Mouse (Mus musculus): ENCODE data around the gene Spata20. TPM values are rescaled to one million over a fixed set of nuclear protein-coding genes. Genes with fewer than 3 reads are reported as not detected.
A peak's percentile ranks its signal among the peaks of the same experiment; 100 is the strongest.

Gene Spata20
- polyA plus RNA-seq, 1 experiment: 1,087 TPM

GRCm38 (mm10) chr11:94482738-94483137 is 3.2 kb downstream of the Spata20 start:
- Histone ChIP-seq H3K4me3 (ENCODE audit: control insufficient read depth, low read depth, low read length) (peak overlapping the region; percentile 57), H3K27me3 (ENCODE audit: control insufficient read depth, insufficient read depth, low read length) (no peaks in the 10 kb centered on the region), H3K4me1 (ENCODE audit: control insufficient read depth, insufficient read depth, low read length) (peaks cover 5% of the 10 kb centered on the region), H3K36me3 (ENCODE audit: control insufficient read depth, insufficient read depth, low read length) (no peaks in the 10 kb centered on the region), H3K27ac (ENCODE audit: control insufficient read depth, insufficient read depth, low read depth, low read length) (no peak overlapping the region)
- TF ChIP-seq POLR2A (IDR thresholded peaks at IDR 0.05; ENCODE audit: control insufficient read depth, low read depth, low read length) (no peak), CTCF (IDR thresholded peaks at IDR 0.05; ENCODE audit: control insufficient read depth, insufficient read depth, insufficient replicate concordance, low read depth, low read length) (no peak)

GRCm38 (mm10) chr11:94481963-94482362 is 4.0 kb downstream of the Spata20 start:
- peak overlapping the region; percentile 35 for H3K4me3 ChIP-seq (ENCODE audit: control insufficient read depth, low read depth, low read length)
- no peak overlapping the region for H3K27ac ChIP-seq (ENCODE audit: control insufficient read depth, insufficient read depth, low read depth, low read length)
- H3K27me3 ChIP-seq (ENCODE audit: control insufficient read depth, insufficient read depth, low read length): no peaks in the 10 kb centered on the region
- H3K4me1 ChIP-seq (ENCODE audit: control insufficient read depth, insufficient read depth, low read length): peaks cover 5% of the 10 kb centered on the region
- TF ChIP-seq CTCF (IDR thresholded peaks at IDR 0.05; ENCODE audit: control insufficient read depth, insufficient read depth, insufficient replicate concordance, low read depth, low read length) (no peak), POLR2A (IDR thresholded peaks at IDR 0.05; ENCODE audit: control insufficient read depth, low read depth, low read length) (no peak)
- no peaks in the 10 kb centered on the region for H3K36me3 ChIP-seq (ENCODE audit: control insufficient read depth, insufficient read depth, low read length)

- no peaks in the 10 kb centered on the region for H3K27me3 ChIP-seq (ENCODE audit: control insufficient read depth, insufficient read depth, low read length)
- no peak overlapping the region for H3K27ac ChIP-seq (ENCODE audit: control insufficient read depth, insufficient read depth, low read depth, low read length)
These were observed 5.6 kb downstream of the Spata20 start for GRCm38 (mm10) chr11:94480382-94480781.

GRCm38 (mm10) chr11:94477651-94478050 is 8.3 kb downstream of the Spata20 start:
- H3K4me1 ChIP-seq (ENCODE audit: control insufficient read depth, insufficient read depth, low read length): peaks cover 16% of the 10 kb centered on the region
- H3K4me3 ChIP-seq (ENCODE audit: control insufficient read depth, low read depth, low read length): no peak overlapping the region
- H3K27ac ChIP-seq (ENCODE audit: control insufficient read depth, insufficient read depth, low read depth, low read length): no peak overlapping the region
- peaks cover 3% of the 10 kb centered on the region; the same call in 1 of the 2 replicates for H3K27me3 ChIP-seq (ENCODE audit: control insufficient read depth, insufficient read depth, low read length)
- no peaks in the 10 kb centered on the region for H3K36me3 ChIP-seq (ENCODE audit: control insufficient read depth, insufficient read depth, low read length)
- TF ChIP-seq CTCF (IDR thresholded peaks at IDR 0.05; ENCODE audit: control insufficient read depth, insufficient read depth, insufficient replicate concordance, low read depth, low read length) (no peak), POLR2A (IDR thresholded peaks at IDR 0.05; ENCODE audit: control insufficient read depth, low read depth, low read length) (no peak)

More at GRCm38 (mm10) chr11:94480382-94480781, 5.6 kb downstream of the Spata20 start:
- Histone ChIP-seq H3K36me3 (ENCODE audit: control insufficient read depth, insufficient read depth, low read length) (no peaks in the 10 kb centered on the region), H3K4me3 (ENCODE audit: control insufficient read depth, low read depth, low read length) (peak overlapping the region; percentile 1; the same call in 1 of the 2 replicates), H3K4me1 (ENCODE audit: control insufficient read depth, insufficient read depth, low read length) (peaks cover 1% of the 10 kb centered on the region; the same call in 1 of the 2 replicates)
- no peak for TF ChIP-seq CTCF (IDR thresholded peaks at IDR 0.05; ENCODE audit: control insufficient read depth, insufficient read depth, insufficient replicate concordance, low read depth, low read length)
- TF ChIP-seq POLR2A (IDR thresholded peaks at IDR 0.05; ENCODE audit: control insufficient read depth, low read depth, low read length): 0 out of 2 replicates have a peak, but pooled peaks have one; percentile 4

GRCm38 (mm10) chr11:94475722-94476121 is 10.3 kb downstream of the Spata20 start:
- H3K27me3 ChIP-seq (ENCODE audit: control insufficient read depth, insufficient read depth, low read length): peaks cover 3% of the 10 kb centered on the region; the same call in 1 of the 2 replicates
- no peak overlapping the region for H3K4me3 ChIP-seq (ENCODE audit: control insufficient read depth, low read depth, low read length)
- no peaks in the 10 kb centered on the region for H3K36me3 ChIP-seq (ENCODE audit: control insufficient read depth, insufficient read depth, low read length)
- TF ChIP-seq POLR2A (IDR thresholded peaks at IDR 0.05; ENCODE audit: control insufficient read depth, low read depth, low read length): no peak
- no peak for TF ChIP-seq CTCF (IDR thresholded peaks at IDR 0.05; ENCODE audit: control insufficient read depth, insufficient read depth, insufficient replicate concordance, low read depth, low read length)
- no peak overlapping the region for H3K27ac ChIP-seq (ENCODE audit: control insufficient read depth, insufficient read depth, low read depth, low read length)
- H3K4me1 ChIP-seq (ENCODE audit: control insufficient read depth, insufficient read depth, low read length): peaks cover 19% of the 10 kb centered on the region

- H3K4me1 ChIP-seq (ENCODE audit: control insufficient read depth, insufficient read depth, low read length): peaks cover 19% of the 10 kb centered on the region
- H3K27me3 ChIP-seq (ENCODE audit: control insufficient read depth, insufficient read depth, low read length): peaks cover 3% of the 10 kb centered on the region; the same call in 1 of the 2 replicates
- no peak overlapping the region for H3K27ac ChIP-seq (ENCODE audit: control insufficient read depth, insufficient read depth, low read depth, low read length)
These were observed 11.5 kb downstream of the Spata20 start for GRCm38 (mm10) chr11:94474544-94474910.

GRCm38 (mm10) chr11:94473707-94474543 is 12.1 kb downstream of the Spata20 start, which contains the start of gene Cacna1g:
TSS of gene Cacna1g (minus strand) at chr11:94474198.
- Histone ChIP-seq H3K36me3 (ENCODE audit: control insufficient read depth, insufficient read depth, low read length) (no peaks in the 10 kb centered on the region), H3K4me3 (ENCODE audit: control insufficient read depth, low read depth, low read length) (peak within 1 kb of the TSS; percentile 50), H3K27me3 (ENCODE audit: control insufficient read depth, insufficient read depth, low read length) (peaks cover 3% of the 10 kb centered on the region; the same call in 1 of the 2 replicates), H3K4me1 (ENCODE audit: control insufficient read depth, insufficient read depth, low read length) (peaks cover 19% of the 10 kb centered on the region), H3K27ac (ENCODE audit: control insufficient read depth, insufficient read depth, low read depth, low read length) (no peak within 1 kb of the TSS)
- TF ChIP-seq CTCF (IDR thresholded peaks at IDR 0.05; ENCODE audit: control insufficient read depth, insufficient read depth, insufficient replicate concordance, low read depth, low read length): no peak
- no peak for TF ChIP-seq POLR2A (IDR thresholded peaks at IDR 0.05; ENCODE audit: control insufficient read depth, low read depth, low read length)

More at GRCm38 (mm10) chr11:94474544-94474910, 11.5 kb downstream of the Spata20 start:
- Histone ChIP-seq H3K36me3 (ENCODE audit: control insufficient read depth, insufficient read depth, low read length) (no peaks in the 10 kb centered on the region), H3K4me3 (ENCODE audit: control insufficient read depth, low read depth, low read length) (no peak overlapping the region; the same call in 1 of the 2 replicates)
- no peak for TF ChIP-seq POLR2A (IDR thresholded peaks at IDR 0.05; ENCODE audit: control insufficient read depth, low read depth, low read length)
- TF ChIP-seq CTCF (IDR thresholded peaks at IDR 0.05; ENCODE audit: control insufficient read depth, insufficient read depth, insufficient replicate concordance, low read depth, low read length): no peak

All from testis, adult 2 months (tissue).